Mouse (Mus musculus) gastrocnemius, postnatal 36 days (tissue): ENCODE data around the gene Mink1. TPM values are rescaled to one million over a fixed set of nuclear protein-coding genes. Genes with fewer than 3 reads are reported as not detected.
A peak's percentile ranks its signal among the peaks of the same experiment; 100 is the strongest.

ENCODE experiments used
- DNase-seq, 2 experiments: peaks; one replicate each; pipeline ENCODE4 v3.0.0; 2022
- intact Hi-C: fragments of 180-260 bp; cut with DNase I; formaldehyde crosslinking; loops from one replicate; pipeline ENCODE4 v1.15.1; 2025
- total RNA-seq, 2 experiments: library from RNA; stranded (reverse); gene quantifications; 2 replicates each; pipeline ENCODE4 v1.2.3; 2021

The Mink1 gene
- total RNA-seq, 2 experiments from 2014 or later: 28.0 to 31.1 TPM

DNA sequence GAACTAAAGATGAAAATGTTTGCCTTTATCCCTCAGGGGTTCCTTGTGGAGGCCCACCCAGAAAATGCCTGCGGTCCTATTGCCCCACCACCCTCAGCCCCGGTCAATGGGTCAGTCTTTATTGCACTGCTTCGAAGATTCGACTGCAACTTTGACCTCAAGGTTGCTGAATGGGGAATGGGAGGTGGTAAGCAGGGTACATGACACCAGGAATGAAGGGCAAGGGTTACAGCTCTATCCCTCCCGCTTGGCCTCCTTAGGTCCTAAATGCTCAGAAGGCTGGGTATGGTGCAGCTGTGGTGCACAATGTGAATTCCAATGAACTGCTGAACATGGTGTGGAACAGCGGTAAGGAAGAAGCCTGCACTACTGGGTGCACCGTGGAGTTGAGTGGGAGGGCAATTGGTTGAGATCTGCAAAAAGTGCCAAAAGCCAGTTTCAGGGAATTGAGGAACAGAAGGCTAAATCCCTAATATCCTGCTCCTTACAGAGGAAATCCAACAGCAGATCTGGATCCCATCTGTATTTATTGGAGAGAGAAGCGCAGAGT is 86.6 kb downstream of the Mink1 start:
- intact Hi-C loops: no loop called here

DNA sequence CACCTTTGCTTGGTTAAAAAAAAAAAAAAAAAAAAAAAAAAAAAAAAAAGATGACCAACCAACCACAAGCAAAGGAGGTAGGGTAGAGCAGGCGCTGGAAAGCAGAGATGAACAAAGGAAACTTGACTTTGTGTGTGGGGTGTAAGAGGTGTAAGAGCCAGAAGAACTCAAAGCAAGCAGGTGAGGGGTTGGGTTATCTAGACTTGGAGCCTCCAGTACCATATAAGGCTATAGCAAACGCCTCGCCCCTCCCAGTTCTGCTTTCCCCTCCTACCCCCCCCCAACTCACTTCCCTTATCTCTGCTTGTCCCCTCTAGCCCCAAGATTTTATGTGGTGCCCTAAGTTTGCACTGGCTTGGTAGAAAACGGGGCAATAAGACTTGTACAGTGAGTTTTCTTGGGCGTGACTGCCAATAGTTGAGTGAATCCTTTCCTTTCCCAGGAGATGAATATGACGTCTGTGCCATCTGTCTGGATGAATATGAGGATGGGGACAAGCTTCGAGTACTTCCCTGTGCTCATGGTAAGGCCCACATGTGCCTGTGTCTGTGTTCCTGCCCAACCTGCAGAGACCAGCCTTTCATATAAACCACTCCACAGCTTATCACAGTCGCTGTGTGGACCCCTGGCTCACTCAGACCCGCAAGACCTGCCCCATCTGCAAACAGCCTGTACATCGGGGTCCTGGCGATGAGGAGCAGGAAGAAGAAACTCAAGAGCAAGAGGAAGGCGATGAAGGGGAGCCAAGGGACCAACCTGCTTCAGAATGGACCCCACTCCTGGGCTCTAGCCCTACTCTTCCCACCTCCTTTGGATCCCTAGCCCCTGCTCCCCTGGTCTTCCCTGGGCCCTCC is 87.9 kb downstream of the Mink1 start:
- DNase-seq: no peak
- intact Hi-C loops: loop anchor here (10.0 kb wide), 1 partner anchor 656 kb away; the partner anchor contains the start of genes Gabarap and Phf23

More for the DNA sequence above, 86.6 kb downstream of the Mink1 start:
- DNase-seq: no peak

DNA sequence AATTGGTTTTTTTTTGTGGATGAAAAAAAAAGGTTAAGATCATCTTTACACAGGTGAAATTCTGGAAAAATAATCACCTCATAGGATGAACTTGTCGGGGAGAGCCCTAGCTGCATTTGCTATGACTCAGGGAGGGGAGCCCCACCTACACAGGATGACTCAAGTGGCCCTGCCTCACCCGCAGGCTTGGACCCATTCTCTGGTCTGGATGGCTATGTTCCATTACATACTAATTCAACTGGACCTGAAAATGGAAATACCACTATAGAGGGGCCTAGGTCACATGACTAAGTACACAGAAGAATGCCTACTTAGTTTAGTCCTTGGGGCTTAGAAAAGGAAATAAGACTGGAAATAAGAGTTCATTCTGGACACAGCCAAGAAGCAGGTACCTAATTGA is 88.7 kb downstream of the Mink1 start:
- intact Hi-C loops: loop anchor here (10.0 kb wide), 1 partner anchor 657 kb away; the partner anchor contains the start of genes Gabarap and Phf23
- DNase-seq: peak in 1 of 2 experiments; percentile 11

DNA sequence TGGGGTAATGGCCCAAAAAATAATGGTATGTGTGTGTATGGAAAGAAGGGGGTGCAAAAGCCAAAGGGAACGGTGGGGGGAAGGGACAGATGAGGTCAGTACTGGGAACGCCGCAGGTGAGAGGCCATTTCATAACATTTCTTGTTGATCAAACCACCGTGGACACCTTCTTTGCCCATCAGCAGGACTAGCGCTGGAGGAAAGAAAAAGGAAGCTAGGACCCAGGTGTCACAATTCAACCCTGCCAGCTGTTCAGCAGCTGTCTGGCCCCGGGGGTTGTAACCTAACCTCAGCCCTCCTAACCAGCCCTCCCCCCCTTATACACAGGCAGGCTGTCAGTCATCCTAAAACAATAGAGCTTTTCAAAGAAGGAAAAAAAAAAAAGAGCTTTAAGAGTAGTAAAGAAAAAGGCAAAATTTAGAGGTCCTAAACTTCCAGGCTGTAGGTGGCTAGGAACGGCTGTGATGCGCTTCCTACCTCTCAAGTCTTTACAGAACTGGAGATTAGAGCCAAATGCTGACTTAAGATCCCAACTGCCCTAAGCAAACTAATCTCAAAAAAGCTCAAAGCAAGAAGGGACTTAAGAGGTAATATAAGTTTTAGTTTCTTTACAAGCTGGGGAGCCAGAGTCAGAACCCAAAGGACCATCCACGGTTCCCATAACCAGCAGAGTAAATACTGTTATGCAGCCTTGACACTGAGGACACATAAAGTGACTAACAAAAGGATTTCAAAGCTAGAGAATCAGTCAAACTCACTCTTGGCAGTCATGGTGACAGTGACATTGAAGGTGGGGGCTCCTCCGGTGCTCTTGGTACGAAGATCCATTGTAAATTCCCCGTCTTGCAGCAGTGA is 89.6 kb downstream of the Mink1 start:
- intact Hi-C loops: loop anchor here (10.0 kb wide), 1 partner anchor 657 kb away; the partner anchor contains the start of genes Gabarap and Phf23
- DNase-seq: peak in 1 of 2 experiments; percentile 15

DNA sequence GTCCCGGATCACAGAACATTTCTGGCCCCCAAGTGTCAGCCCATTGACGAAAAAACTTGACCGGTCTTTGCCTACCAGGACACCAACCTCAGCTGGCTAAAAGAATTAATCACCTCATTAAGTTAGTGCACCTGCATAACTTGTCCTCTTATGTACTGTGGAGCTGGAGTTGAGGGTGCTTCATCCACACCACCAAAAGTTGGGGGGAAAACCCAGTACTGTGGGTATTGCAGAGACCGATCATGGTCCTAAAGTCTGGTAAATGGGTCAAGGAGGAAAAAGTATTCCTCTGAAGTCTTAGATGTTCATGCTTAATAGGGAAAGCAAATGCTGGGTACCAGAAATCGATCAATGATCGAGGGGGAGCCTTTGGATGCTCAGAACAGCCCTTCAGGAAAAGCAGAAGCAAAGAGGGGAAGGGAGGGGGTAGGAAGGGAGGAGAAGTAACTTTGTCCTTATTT is 90.2 kb downstream of the Mink1 start:
- intact Hi-C loops: loop anchor here (10.0 kb wide), 1 partner anchor 658 kb away; the partner anchor contains the start of genes Gabarap and Phf23
- no peak for DNase-seq

DNA sequence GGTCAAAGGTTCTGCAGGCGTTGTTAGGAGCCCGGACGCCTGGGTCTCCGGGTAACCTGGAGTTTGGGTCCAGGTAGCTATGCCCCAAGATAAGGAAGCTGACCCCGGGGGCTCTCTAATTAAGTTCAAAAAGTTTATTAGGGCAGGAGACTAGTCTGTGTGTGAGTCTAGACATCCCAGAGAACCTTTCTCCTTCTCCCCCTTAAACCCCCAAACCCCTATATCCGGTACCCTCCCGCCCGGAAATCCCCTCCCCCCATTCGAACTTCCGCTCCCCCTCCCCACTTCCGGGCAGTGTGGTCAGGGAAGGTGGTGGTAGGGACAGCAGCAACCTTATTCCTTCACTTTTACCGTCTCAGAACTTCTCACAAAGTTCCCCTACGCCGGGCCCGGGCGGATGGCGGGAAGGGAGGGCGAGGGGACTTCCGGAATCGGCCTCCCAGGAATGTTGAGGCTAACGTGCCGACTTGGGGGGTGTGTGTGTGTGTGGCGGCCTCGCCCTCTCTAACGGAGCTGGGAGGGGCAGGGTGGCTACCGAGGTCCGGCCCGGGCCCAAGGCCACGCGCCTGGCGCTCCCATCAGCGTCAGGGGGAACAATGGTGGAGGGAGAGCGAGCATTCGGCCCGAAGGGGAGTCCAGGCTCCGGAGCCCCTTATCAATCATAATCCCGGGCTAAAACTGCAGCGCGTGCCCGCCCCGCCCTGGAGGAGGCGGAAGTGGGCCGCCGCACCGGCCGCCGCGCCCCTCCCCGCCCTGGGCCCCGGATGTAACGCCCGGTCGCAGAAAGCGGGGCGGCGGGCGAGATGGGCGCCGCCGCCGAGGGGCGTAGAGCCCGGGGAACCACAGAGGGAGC is 90.9 kb downstream of the Mink1 start:
- intact Hi-C loops: loop anchor here (2.0 to 10.0 kb wide), 2 partner anchors 15 to 659 kb away; partner anchors contain the start of genes Gabarap, Phf23 and Spag7
- DNase-seq: peak; percentile 49 to 59

DNA sequence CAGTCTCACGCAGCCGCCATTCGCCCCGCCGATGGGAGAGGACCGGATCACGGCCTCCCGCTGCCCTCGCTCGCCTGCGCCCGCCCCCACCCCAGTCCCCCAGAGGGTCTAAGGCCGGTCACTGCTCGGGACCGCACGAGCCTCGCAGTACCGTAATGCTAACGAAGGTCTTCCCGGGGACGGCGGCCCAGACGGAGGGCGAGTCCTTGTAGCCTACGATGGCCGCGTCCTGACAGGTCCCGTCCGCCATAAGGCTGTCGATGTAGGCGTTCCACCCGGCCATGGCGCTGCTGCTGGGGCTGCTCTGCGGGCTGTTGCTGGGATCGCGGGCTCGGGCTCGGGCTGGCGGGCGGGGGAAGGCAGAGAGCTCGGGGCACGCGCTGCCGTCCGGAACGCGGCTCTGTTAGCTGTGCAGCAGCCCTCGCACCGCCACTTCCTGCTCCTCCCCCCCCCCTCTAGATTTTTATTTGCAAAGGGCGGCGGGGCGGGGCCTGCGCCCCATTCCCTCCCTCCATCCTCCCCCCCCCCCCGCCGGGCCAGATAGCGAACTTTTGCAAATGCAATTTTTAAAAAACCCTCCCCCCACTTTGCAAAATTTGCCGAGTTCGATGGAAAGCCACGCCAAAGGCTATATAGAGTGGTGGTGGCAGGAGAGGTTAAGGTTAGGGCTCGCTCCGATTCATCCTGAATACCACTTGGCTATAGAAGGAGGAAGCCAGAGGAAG is 91.7 kb downstream of the Mink1 start, which contains the start of gene Pfn1:
Gene Pfn1, minus strand, starts transcription at position 447 of the 725 bp plus-strand sequence.
- intact Hi-C loops: loop anchor here (2.0 to 10.0 kb wide), 2 partner anchors 14 to 660 kb away; partner anchors contain the start of genes Gabarap, Phf23 and Spag7
- DNase-seq: peak; percentile 67 to 69

DNA sequence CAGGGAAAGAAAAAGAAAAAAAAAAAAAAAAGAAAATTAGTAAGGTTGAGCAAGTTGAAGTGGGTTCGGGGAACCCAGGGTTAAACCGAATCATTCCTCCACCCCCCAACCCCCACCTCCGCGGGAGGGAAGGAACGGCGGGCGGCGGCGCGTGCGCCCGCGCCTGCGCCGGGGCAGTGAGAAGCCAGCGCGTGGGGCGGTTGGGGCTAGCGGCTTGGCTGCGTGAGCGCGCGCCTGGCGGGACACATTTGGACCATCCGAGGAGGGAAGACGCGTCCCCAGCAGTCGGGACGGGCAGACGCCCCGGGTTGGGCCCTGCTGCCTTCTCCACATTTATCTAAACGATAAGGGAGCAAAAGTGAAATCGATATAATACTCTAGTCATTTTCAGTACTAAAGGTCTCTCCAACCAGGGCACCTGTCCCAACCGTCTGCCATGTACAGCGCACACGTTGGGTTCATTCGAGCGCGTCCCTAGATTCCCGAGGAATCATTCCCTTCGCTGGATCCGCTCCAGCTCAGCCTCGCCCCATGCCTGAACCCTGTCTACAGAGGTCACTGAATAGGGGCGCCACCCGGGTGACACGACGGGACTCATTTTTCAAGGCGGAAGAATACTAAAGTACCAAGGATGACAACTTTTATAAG is 92.4 kb downstream of the Mink1 start:
- DNase-seq: peak; percentile 81 to 83
- intact Hi-C loops: loop anchor here (2.0 to 10.0 kb wide), 2 partner anchors 14 to 660 kb away; partner anchors contain the start of genes Gabarap, Phf23 and Spag7

DNA sequence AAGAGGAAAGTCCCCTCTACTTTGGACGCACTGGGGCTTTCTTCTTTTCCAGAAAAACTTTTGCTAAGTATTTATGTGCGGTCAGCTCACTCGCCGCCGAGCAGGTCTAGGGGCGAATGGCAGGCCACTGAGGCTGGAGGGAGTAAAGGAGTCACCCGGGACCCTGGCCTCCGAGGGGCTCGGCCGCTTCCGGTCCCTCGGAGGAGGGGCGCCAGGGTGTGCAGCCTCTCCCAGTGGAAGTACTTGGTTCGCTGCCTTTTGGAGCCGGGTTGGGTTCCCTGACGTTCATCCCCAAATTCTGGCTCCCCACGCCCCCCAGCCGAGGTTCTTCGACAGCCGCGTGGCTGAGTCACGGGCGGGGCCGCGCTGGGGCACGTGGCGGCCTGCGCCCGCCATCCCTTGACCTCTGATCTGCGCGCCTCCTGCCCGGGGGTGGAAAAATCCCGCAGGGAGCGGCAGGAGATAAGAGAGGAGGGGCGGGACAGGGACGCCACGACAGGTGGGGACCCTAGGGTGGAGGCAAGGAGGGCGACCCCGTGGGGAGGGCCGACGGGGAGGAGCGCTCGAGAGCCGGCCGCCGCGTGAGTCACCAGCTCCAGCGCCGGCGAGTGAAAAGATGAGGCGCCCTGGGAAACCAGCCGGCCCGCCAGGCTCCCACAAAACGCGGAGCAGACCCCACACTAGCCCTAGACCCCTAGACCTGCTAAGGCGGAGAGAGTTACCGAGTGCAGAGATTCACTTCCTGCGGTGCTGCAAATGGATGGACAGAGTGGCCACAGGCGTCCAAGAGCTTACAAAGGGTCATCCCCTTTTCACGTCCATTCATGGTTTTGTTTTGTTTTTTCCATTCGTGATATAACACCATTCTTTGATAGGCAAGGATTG is 93.1 kb downstream of the Mink1 start:
- peak; percentile 65 to 73 for DNase-seq
- intact Hi-C loops: loop anchor here (2.0 to 10.0 kb wide), 2 partner anchors 13 to 661 kb away; partner anchors contain the start of genes Gabarap, Phf23 and Spag7

DNA sequence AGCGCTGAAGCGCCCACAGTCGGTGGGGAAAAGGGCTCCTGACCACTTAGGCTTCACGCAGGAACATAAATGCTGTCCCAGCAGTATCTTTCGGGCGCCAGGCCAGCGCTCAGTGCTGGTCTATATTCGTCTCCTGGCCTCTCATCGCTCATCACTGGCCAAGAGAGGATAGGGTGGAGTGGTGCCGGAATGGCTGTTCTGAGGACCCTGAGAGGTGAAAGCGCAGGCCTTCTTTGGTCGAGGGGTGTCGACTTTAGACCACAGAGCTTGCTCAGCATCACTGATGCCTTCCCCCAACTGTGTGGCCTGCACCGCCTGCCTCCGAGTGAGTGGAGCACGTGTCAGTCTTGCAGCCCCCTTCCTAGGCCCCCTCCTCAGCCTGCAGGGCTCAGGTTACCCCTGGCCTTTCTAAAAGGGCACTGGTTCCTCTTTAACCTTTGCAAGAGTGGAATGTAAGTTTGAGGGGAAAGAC is 93.8 kb downstream of the Mink1 start:
- DNase-seq: peak; percentile 82 to 84
- intact Hi-C loops: loop anchor here (10.0 kb wide), 1 partner anchor 662 kb away; the partner anchor contains the start of genes Gabarap and Phf23

DNA sequence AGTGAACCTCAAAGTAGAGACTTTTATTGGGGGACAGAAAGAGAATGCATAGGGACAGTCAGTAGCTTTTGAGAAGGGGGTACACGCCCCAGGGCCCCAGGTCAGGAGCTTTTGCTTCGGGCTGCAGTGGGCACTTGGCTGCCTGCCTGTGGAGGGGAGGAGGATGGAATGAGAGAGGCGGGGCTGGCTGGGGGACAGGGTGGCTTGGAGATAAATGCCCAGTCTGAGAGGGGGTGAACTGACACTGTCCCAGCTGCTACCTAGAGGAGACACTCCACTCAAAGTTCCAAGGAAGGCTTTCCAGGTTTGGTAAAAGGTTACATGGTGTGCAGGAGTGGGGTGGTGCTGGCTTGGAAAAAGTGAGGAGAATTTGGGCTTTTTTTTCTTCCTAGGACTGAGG is 94.3 kb downstream of the Mink1 start, which contains the start of gene Eno3:
Gene Eno3, plus strand, starts transcription at position 239 of the 400 bp plus-strand sequence.
- DNase-seq: peak; percentile 65 to 66
- intact Hi-C loops: loop anchor here (10.0 kb wide), 1 partner anchor 662 kb away; the partner anchor contains the start of genes Gabarap and Phf23

DNA sequence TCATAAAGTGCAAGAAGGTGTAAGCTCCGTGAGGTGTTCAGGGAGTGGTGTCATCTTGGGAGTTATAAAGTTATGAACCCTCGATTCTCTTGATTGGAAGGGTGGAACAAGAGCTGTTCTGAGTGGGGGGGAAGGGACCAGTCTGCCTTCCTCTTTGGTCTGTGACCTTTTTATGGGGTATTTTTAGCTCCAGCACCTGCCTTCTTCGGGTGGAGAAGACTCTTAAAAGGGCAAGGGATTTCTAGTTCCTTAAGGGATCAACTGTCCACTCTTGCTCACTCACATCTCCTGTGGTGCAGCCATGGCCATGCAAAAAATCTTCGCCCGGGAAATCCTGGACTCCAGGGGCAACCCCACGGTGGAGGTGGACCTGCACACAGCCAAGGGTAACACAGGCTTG is 94.9 kb downstream of the Mink1 start:
- DNase-seq: peak in 1 of 2 experiments; percentile 14

DNA sequence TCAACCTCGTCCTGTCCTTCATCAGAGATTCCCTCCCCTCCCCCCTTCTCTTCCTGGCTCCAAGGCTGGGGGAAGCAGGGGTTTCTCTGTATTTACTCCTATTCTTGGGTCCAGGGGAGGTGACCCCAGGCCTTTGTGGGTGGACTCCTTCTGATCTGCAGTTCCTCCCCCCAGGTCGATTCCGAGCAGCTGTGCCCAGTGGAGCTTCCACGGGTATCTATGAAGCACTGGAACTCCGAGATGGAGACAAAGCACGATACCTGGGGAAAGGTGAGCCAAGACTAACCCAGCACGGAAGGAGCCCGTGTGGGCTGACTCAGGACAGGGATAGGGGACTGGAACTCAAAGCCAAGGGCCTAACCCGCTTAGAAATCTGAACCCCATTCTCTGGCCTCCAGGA is 95.3 kb downstream of the Mink1 start:
- intact Hi-C loops: loop anchor here (10.0 kb wide), 1 partner anchor 663 kb away; the partner anchor contains the start of genes Gabarap and Phf23
- no peak for DNase-seq

More for the DNA sequence above, 94.9 kb downstream of the Mink1 start:
- intact Hi-C loops: loop anchor here (10.0 kb wide), 1 partner anchor 663 kb away; the partner anchor contains the start of genes Gabarap and Phf23

DNA sequence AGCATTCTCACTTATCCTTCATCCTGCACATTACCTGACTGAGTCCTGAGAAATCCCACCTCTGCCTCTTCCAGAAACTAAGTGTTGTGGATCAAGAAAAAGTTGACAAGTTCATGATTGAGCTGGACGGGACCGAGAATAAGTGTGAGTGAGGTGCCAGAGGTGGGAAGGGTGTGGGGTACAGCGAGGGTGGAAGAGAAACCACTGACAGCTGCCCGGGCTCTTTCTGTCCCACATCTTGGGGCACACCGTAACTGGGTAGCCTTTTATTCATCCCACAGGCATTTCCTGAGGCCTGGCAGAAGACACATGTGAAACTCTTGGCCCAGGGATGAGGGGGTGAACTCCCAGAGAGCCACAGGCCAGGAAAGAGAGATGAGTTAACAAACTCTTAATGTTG is 95.8 kb downstream of the Mink1 start:
- intact Hi-C loops: loop anchor here (10.0 kb wide), 1 partner anchor 664 kb away; the partner anchor contains the start of genes Gabarap and Phf23
- no peak for DNase-seq

DNA sequence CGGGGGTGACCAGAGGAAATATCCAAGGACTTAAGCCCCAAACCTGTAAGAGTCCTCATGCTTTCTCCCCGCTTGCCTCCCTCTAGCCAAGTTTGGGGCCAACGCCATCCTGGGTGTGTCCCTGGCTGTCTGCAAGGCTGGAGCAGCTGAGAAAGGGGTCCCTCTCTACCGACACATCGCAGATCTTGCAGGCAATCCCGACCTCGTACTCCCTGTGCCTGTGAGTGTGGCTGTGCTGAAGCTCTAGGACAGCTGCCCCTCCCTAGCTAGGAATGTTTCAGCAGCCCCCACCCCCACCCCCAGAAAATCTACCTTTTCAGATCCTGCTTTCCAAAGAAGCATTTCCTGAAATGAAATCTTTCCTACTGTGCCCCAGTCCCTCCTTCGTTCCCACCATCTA is 96.3 kb downstream of the Mink1 start:
- intact Hi-C loops: loop anchor here (10.0 kb wide), 1 partner anchor 664 kb away; the partner anchor contains the start of genes Gabarap and Phf23
- no peak for DNase-seq

DNA sequence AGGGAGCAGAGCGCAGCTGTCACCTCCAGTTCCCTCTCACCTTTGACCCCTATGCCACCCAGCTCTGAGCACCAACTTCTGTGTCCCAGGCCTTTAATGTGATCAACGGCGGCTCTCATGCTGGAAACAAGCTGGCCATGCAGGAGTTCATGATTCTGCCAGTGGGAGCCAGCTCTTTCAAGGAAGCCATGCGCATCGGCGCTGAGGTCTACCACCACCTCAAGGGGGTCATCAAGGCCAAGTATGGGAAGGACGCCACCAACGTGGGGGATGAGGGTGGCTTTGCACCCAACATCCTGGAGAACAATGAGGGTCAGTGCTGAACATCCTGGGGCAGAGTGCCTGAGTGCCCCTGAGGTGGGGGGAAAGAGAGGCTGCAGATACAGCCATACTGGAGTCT is 97.9 kb downstream of the Mink1 start:
- no peak for DNase-seq
- intact Hi-C loops: no loop called here
